Mouse (Mus musculus) left cerebral cortex, adult 2 months (tissue): ENCODE measurements around the gene Zfp341. TPM values are rescaled to one million over a fixed set of nuclear protein-coding genes. Genes with fewer than 3 reads are reported as not detected.

Experiments
- DNase-seq, 2 experiments: peaks; one replicate each; pipeline ENCODE4 v3.0.0; 2021 to 2022; ENCODE audit warnings: low spot score in 2 of 2, mixed read lengths in 1 of 2; ENCODE audit errors: extremely low spot score in 1 of 2
- H3K27ac ChIP-seq: fragments of 200-600 bp; 2 replicates; pipeline ENCODE4 v1.8.1; 2022
- H3K4me3 ChIP-seq: fragments of 200-600 bp; 2 replicates; pipeline ENCODE4 v1.8.1; 2022
- CTCF ChIP-seq: fragments of 200-600 bp; IDR thresholded peaks from 2 replicates; pipeline ENCODE4 v1.8.1; 2022; ENCODE audit warnings: antibody characterized with exemption, mild to moderate bottlenecking, moderate library complexity
- intact Hi-C: fragments of 180-260 bp; cut with DNase I; formaldehyde crosslinking; loops from one replicate; pipeline ENCODE4 v1.15.1; 2025
- long read RNA-seq, 2 experiments: library from polyadenylated mRNA; stranded (forward); transcript quantifications; one replicate each; pipeline ENCODE4 v2.0.0; 2021; ENCODE audit warnings: borderline mapping rate in 2 of 2
- total RNA-seq, 2 experiments: library from RNA; stranded (reverse); gene quantifications; 2 replicates each; pipeline ENCODE4 v1.2.3; 2021

Zfp341 gene
- 10 to 100 TPM; 11.1 to 11.7 TPM for total RNA-seq
- long read RNA-seq, experiment 1, partial matches to known transcripts: 1 of 4 reads
- long read RNA-seq, experiment 1, other reads (novel, unspliced or antisense): 2 of 4 reads
- long read RNA-seq, experiment 2, partial matches to known transcripts: 3 of 3 reads
- long read RNA-seq, experiment 2, other reads (novel, unspliced or antisense): 0 of 3 reads

- Histone ChIP-seq H3K27ac (peak within 1 kb of the TSS; percentile 96), H3K4me3 (peak within 1 kb of the TSS; percentile 82)
- intact Hi-C loops: loop anchor here (2.0 kb wide), 2 partner anchors 59 to 197 kb away; no protein-coding TSS in a partner anchor
- TF ChIP-seq CTCF: peak; percentile 97
- DNase-seq: peak; percentile 89 to 90
Measured at GRCm38 (mm10) chr2:154613118-154614115, at the start of gene Zfp341, which contains the start of gene 4930519P11Rik. Gene Zfp341, plus strand, starts transcription at chr2:154613297. Gene 4930519P11Rik, minus strand, starts transcription at chr2:154613437.

GRCm38 (mm10) chr2:154563612-154564170, 49.4 kb upstream of the Zfp341 start:
- Histone ChIP-seq H3K4me3 (no peak overlapping the region), H3K27ac (no peak overlapping the region)
- TF ChIP-seq CTCF: no peak
- no peak for DNase-seq
- intact Hi-C loops: no loop called here

- intact Hi-C loops: no loop called here
- peak in 1 of 2 experiments; percentile 48 for DNase-seq
- Histone ChIP-seq H3K4me3 (no peak overlapping the region), H3K27ac (no peak overlapping the region)
- TF ChIP-seq CTCF: no peak
Measured at GRCm38 (mm10) chr2:154565562-154565961, 47.5 kb upstream of the Zfp341 start.

- DNase-seq: no peak
- intact Hi-C loops: no loop called here
- no peak for TF ChIP-seq CTCF
- no peak overlapping the region for H3K27ac ChIP-seq
- no peak overlapping the region for H3K4me3 ChIP-seq
Measured at GRCm38 (mm10) chr2:154566641-154567040, 46.5 kb upstream of the Zfp341 start.

GRCm38 (mm10) chr2:154567766-154568165, 45.3 kb upstream of the Zfp341 start:
- Histone ChIP-seq H3K27ac (no peak overlapping the region), H3K4me3 (no peak overlapping the region)
- intact Hi-C loops: no loop called here

GRCm38 (mm10) chr2:154568329-154569070, 44.6 kb upstream of the Zfp341 start:
- H3K27ac ChIP-seq: peak overlapping the region; percentile 73
- intact Hi-C loops: no loop called here
- no peak for DNase-seq
- peak overlapping the region; percentile 71 for H3K4me3 ChIP-seq
- no peak for TF ChIP-seq CTCF

More at GRCm38 (mm10) chr2:154567766-154568165, 45.3 kb upstream of the Zfp341 start:
- no peak for TF ChIP-seq CTCF
- no peak for DNase-seq

GRCm38 (mm10) chr2:154569071-154569748, 43.9 kb upstream of the Zfp341 start:
- peak; percentile 52 to 61 for DNase-seq
- intact Hi-C loops: no loop called here
- no peak for TF ChIP-seq CTCF
- H3K27ac ChIP-seq: peak overlapping the region; percentile 73
- peak overlapping the region; percentile 71 for H3K4me3 ChIP-seq

GRCm38 (mm10) chr2:154569836-154570286, 43.2 kb upstream of the Zfp341 start, which contains the start of gene E2f1:
Gene E2f1, minus strand, starts transcription at chr2:154569892.
- H3K4me3 ChIP-seq: peak within 1 kb of the TSS; percentile 71
- peak; percentile 92 to 93 for DNase-seq
- H3K27ac ChIP-seq: peak within 1 kb of the TSS; percentile 73
- intact Hi-C loops: no loop called here
- no peak; the same call in 1 of the 2 replicates for TF ChIP-seq CTCF

GRCm38 (mm10) chr2:154570666-154571065, 42.4 kb upstream of the Zfp341 start:
- no peak for TF ChIP-seq CTCF
- Histone ChIP-seq H3K4me3 (no peak overlapping the region), H3K27ac (no peak overlapping the region)
- DNase-seq: no peak
- intact Hi-C loops: no loop called here

- no peak for TF ChIP-seq CTCF
Measured at GRCm38 (mm10) chr2:154571266-154571665, 41.8 kb upstream of the Zfp341 start.

More at GRCm38 (mm10) chr2:154571266-154571665, 41.8 kb upstream of the Zfp341 start:
- no peak overlapping the region for H3K27ac ChIP-seq
- H3K4me3 ChIP-seq: no peak overlapping the region
- intact Hi-C loops: no loop called here
- no peak for DNase-seq
